Mouse (Mus musculus) bone marrow, adult 2 months (tissue): ENCODE measurements around the gene Nat8f1. TPM values are rescaled to one million over a fixed set of nuclear protein-coding genes. Genes with fewer than 3 reads are reported as not detected.

Experiments
- H3K27ac ChIP-seq: fragments of 200-500 bp; 2 replicates; pipeline ENCODE4 v1.5.1; 2012; ENCODE audit warnings: low read depth, mild to moderate bottlenecking, control low read depth, inconsistent platforms, low read length; ENCODE audit not compliant: control insufficient read depth, poor library complexity, insufficient read depth
- H3K4me1 ChIP-seq: fragments of 200-500 bp; 2 replicates; pipeline ENCODE4 v1.6.1; 2011; ENCODE audit warnings: low read length; ENCODE audit not compliant: control insufficient read depth, insufficient read depth
- H3K4me3 ChIP-seq: fragments of 200-500 bp; replicated peaks from 2 replicates; pipeline ENCODE3; 2011; ENCODE audit warnings: mild to moderate bottlenecking, low read depth, low read length, control low read depth; ENCODE audit not compliant: control insufficient read depth
- CTCF ChIP-seq: fragments of 200-500 bp; IDR thresholded peaks from 2 replicates; pipeline ENCODE4 v1.5.1; 2011; ENCODE audit warnings: low read length, control low read depth; ENCODE audit not compliant: control insufficient read depth, insufficient read depth
- POLR2A ChIP-seq: fragments of 200-500 bp; IDR thresholded peaks from 2 replicates; pipeline ENCODE4 v1.6.1; 2011; ENCODE audit warnings: low read depth, mild to moderate bottlenecking, control low read depth, low read length, borderline replicate concordance; ENCODE audit not compliant: control insufficient read depth
- WGBS: fragments of 180-500 bp; shearing (Covaris S2); methylation state at CpG from one replicate; pipeline ENCODE4 v1.1.7; 2018; 5-methylcytosine and 5-hydroxymethylcytosine counted together
- polyA plus RNA-seq: library from polyadenylated mRNA; stranded (reverse); fragments of >200 nt; gene quantifications from 2 replicates; pipeline ENCODE4 v1.2.4, GENCODE M21; 2011; ENCODE audit warnings: low replicate concordance; ENCODE audit not compliant: missing spikeins, insufficient read depth, insufficient read length

Gene Nat8f1
- polyA plus RNA-seq, 1 experiment, result 24.1 TPM

DNA sequence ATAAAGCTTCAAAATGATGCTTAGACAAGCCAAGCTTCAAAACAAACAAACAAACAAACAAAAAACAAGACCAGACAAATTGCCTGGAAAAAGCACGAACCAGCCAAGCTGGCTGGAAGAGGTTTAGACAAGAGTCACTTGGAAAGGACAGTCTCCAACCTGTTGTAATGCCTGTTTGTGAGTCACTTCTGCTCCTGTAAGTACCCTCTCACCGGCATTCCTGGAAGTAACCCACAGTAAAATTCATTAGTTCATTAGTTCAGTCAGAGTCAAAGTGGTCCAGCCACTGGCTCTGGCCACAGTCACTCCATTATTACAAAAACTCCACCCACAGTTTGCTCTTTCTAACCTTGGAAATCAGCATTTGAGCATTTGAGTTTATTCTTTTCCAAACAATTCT, 51.6 kb downstream of the Nat8f1 start:
- no peak for TF ChIP-seq CTCF
- no peak overlapping the region for H3K27ac ChIP-seq
- no peak overlapping the region for H3K4me3 ChIP-seq
- no peaks in the 10 kb centered on the region; the same call in 1 of the 2 replicates for H3K4me1 ChIP-seq
- 76% methylated on average over 2 of the region's 2 CpGs for WGBS

DNA sequence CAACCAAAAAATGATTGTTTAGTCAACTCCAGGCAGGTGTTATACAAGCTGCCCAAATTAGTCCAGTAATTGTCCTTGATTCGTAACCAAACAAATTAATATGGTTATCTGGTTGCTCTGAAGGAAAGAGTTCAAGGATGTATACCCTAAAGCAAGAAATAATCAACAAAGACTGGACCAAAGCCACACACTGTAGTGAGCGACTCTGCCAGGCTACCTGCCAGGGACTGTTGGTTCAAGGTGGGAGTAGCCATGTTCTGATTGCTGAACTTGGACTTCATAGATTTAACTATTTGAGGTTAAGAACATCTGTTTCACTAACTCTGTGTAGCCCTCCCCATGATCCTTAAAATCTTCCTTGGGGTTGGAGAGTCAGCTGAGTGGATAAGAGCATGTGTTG, 52.4 kb downstream of the Nat8f1 start:
- TF ChIP-seq POLR2A, result no peak
- H3K27ac ChIP-seq, result no peak overlapping the region
- H3K4me3 ChIP-seq, result no peak overlapping the region
- no peaks in the 10 kb centered on the region; the same call in 1 of the 2 replicates for H3K4me1 ChIP-seq
- WGBS, result 68% methylated on average over 2 of the region's 2 CpGs

DNA sequence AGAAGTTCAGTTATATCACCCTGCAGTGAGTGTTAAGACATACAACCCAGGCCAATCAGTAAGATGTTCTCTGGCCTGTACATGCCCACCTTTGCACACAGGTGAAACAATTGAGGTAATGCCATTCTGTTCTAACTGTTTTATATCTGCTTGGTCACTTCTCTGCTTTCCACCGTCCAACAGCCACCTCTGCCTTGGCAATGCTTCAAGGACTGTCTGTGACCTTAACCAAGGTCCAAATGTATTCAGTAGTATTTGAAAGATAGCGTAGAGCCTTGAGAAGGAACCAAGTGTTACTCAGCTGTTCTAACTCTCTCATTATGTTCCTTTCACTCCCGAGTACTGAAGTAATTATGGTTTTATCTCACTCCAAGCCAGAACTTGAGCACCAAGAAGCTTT, 52.9 kb downstream of the Nat8f1 start:
- WGBS, result 71% methylated on average over 3 of the region's 3 CpGs
- TF ChIP-seq POLR2A, result no peak
- no peak for TF ChIP-seq CTCF
- H3K4me3 ChIP-seq, result no peak overlapping the region
- H3K27ac ChIP-seq, result no peak overlapping the region
- no peaks in the 10 kb centered on the region for H3K4me1 ChIP-seq

DNA sequence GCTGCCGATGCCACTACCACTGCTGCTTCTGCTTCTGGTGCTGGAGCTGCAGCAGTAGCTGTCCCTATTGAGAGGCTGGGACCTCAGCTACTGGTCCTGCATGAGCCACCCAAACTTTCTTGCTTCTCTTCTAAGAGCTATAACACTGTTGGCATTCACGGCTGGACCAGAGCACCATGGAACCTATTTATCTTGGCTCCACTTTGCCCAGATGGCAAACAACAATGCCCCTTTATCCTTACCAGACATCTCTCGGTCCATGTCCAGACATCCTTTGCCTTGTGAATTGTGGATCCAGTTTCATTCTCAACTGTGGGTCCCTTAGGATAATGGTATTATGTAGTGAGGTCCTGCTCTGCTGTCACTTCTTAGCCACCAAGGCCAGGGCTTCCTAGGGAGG, 54.2 kb downstream of the Nat8f1 start:
- H3K4me1 ChIP-seq, result no peaks in the 10 kb centered on the region
- no peak overlapping the region for H3K27ac ChIP-seq
- TF ChIP-seq CTCF, result no peak
- no peak for TF ChIP-seq POLR2A
- no peak overlapping the region for H3K4me3 ChIP-seq
- WGBS, result 81% methylated on average over 3 of the region's 3 CpGs

Other genes with a start within 250 kb of the Nat8f1 start
- gene Nat8f7, start 202.5 kb downstream of the Nat8f1 start, polyA plus RNA-seq, result not detected in 2 replicates
- gene Nat8f3, start 149.9 kb downstream of the Nat8f1 start, polyA plus RNA-seq, result not detected in 2 replicates
- gene Nat8f6, start 94.7 kb downstream of the Nat8f1 start, polyA plus RNA-seq, result not detected in 2 replicates
- not detected in 2 replicates for gene Nat8f5, start 94.7 kb downstream of the Nat8f1 start, polyA plus RNA-seq
- gene Nat8, start 83.6 kb downstream of the Nat8f1 start, polyA plus RNA-seq, result 2.0 TPM in 1 of 2 replicates, not detected in the other
- gene Nat8f2, start 46.5 kb downstream of the Nat8f1 start, polyA plus RNA-seq, result 1.4 TPM in 1 of 2 replicates, not detected in the other
- gene Nat8f4, start 10.8 kb downstream of the Nat8f1 start, polyA plus RNA-seq, result 0.75 and 1.1 TPM in 2 replicates
- 8.9 and 10.1 TPM in 2 replicates for gene Tprkb, start 3.8 kb downstream of the Nat8f1 start, polyA plus RNA-seq
- gene Dusp11, start 46.0 kb upstream of the Nat8f1 start, polyA plus RNA-seq, result 36.6 and 50.6 TPM in 2 replicates
- not detected in 2 replicates for gene Figla, start 100.5 kb upstream of the Nat8f1 start, polyA plus RNA-seq
- 87.6 and 91.8 TPM in 2 replicates for gene Add2, start 113.0 kb upstream of the Nat8f1 start, polyA plus RNA-seq